Mouse (Mus musculus) CH12F3 (cell line): Measurements from ENCODE around the gene Mef2d.

Source experiments
- in situ Hi-C: fragments of 300-500 bp; cut with MboI; formaldehyde crosslinking; loops from 2 replicates; pipeline ENCODE4 v1.14.3; 2020; ENCODE audit warnings: low sequenced_read_pairs

Mef2d gene

GRCm38 (mm10) chr3:88205563-88206491 lies 63.7 kb downstream of the Mef2d start:
- in situ Hi-C loops, result no loop called here

- in situ Hi-C loops, result no loop called here
Observed at GRCm38 (mm10) chr3:88206500-88206899, 64.3 kb downstream of the Mef2d start.

GRCm38 (mm10) chr3:88206901-88207371 lies 64.8 kb downstream of the Mef2d start:
- in situ Hi-C loops, result no loop called here

- in situ Hi-C loops, result no loop called here
Observed at GRCm38 (mm10) chr3:88207451-88208100, 65.4 kb downstream of the Mef2d start.

- in situ Hi-C loops, result no loop called here
Observed at GRCm38 (mm10) chr3:88208226-88208720, 66.1 kb downstream of the Mef2d start.

GRCm38 (mm10) chr3:88209306-88209705 lies 67.1 kb downstream of the Mef2d start:
- in situ Hi-C loops, result no loop called here

- in situ Hi-C loops, result no loop called here
Observed at GRCm38 (mm10) chr3:88210121-88210520, 67.9 kb downstream of the Mef2d start.

- in situ Hi-C loops, result no loop called here
Observed at GRCm38 (mm10) chr3:88210918-88211317, 68.7 kb downstream of the Mef2d start.

- in situ Hi-C loops, result no loop called here
Observed at GRCm38 (mm10) chr3:88212356-88212755, 70.2 kb downstream of the Mef2d start.

- in situ Hi-C loops, result no loop called here
Observed at GRCm38 (mm10) chr3:88213019-88213418, 70.8 kb downstream of the Mef2d start.

- in situ Hi-C loops, result no loop called here
Observed at GRCm38 (mm10) chr3:88214197-88214938, 72.2 kb downstream of the Mef2d start.

- in situ Hi-C loops, result no loop called here
Observed at GRCm38 (mm10) chr3:88214971-88215552, 72.9 kb downstream of the Mef2d start.

GRCm38 (mm10) chr3:88215553-88216004 lies 73.4 kb downstream of the Mef2d start:
- in situ Hi-C loops, result no loop called here

- in situ Hi-C loops, result no loop called here
Observed at GRCm38 (mm10) chr3:88216116-88216515, 73.9 kb downstream of the Mef2d start.

GRCm38 (mm10) chr3:88216534-88217326 lies 74.6 kb downstream of the Mef2d start:
- in situ Hi-C loops, result no loop called here

- in situ Hi-C loops, result no loop called here
Observed at GRCm38 (mm10) chr3:88217679-88218078, 75.5 kb downstream of the Mef2d start.

GRCm38 (mm10) chr3:88219940-88220339 lies 77.8 kb downstream of the Mef2d start:
- in situ Hi-C loops, result no loop called here

GRCm38 (mm10) chr3:88220842-88221241 lies 78.7 kb downstream of the Mef2d start:
- in situ Hi-C loops, result no loop called here
